Comparison of ENCODE assay signal across 21 mouse cellular contexts in genomic region chr6:67115505-67116303, GRCm38 (mm10).
A peak's percentile ranks its signal among the peaks of the same experiment; 100 is the strongest.
DNase-seq lines count a peak whose midpoint lies in the region; ATAC-seq and TF ChIP-seq lines count a peak whose summit lies in the region.
"Had no signal": no experiment of that assay in that cellular context is flagged by ENCODE, and none has a peak within 500 bp of the region (broad histone marks: within the 10 kb centered on the region; RNA-seq: fewer than 3 reads in every experiment).

No protein-coding gene starts in this region.

- no peak for TF ChIP-seq CTCF in lung, embryonic 14.5 days (IDR thresholded peaks at IDR 0.05; ENCODE audit: low read depth)
- TF ChIP-seq CTCF in E14TG2a.4 (conservative IDR thresholded peaks at IDR 0.05; ENCODE audit: low read length) (no peak), Patski (IDR thresholded peaks at IDR 0.05) (no peak)

- in situ Hi-C loops in Patski (cut with MboI; ENCODE audit: low pct_unique_long_range_greater_than_20kb) = no loop called here

- WGBS in heart, embryonic 12.5 days = 47% methylated on average over 1 of the region's 1 CpGs
- 38% methylated on average over 1 of the region's 1 CpGs for WGBS in lung, embryonic 14.5 days

- H3K27me3 ChIP-seq in heart, embryonic 12.5 days (replicated peaks) = peaks cover 42% of the 10 kb centered on the region
- no peaks in the 10 kb centered on the region for H3K27me3 ChIP-seq in lung, embryonic 14.5 days (ENCODE audit: insufficient read depth, low read length)
- no peaks in the 10 kb centered on the region for H3K27me3 ChIP-seq in E14TG2a.4 (ENCODE audit: insufficient read depth, low read length)
- H3K27me3 ChIP-seq in Patski = no peaks in the 10 kb centered on the region

- ATAC-seq in heart, embryonic 12.5 days (ENCODE audit: insufficient number of reproducible peaks, low FRiP score) = no peak
- ATAC-seq in lung, embryonic 14.5 days (ENCODE audit: insufficient read depth) = no peak; the same call in 1 of the 2 replicates
- peak; percentile 44 for ATAC-seq in Patski
- ATAC-seq: midbrain, embryonic 16.5 days had no signal

- H3K36me3 ChIP-seq in heart, embryonic 12.5 days = no peaks in the 10 kb centered on the region
- no peaks in the 10 kb centered on the region for H3K36me3 ChIP-seq in lung, embryonic 14.5 days (ENCODE audit: insufficient read depth)
- H3K36me3 ChIP-seq in E14TG2a.4 (ENCODE audit: insufficient read depth, low read length) = peaks cover 7% of the 10 kb centered on the region
- H3K36me3 ChIP-seq: embryonic facial prominence, embryonic 12.5 days; heart, embryonic 13.5 days; limb, embryonic 13.5 days had no signal

- H3K4me2 ChIP-seq in heart, embryonic 12.5 days = no peak overlapping the region
- no peak overlapping the region for H3K4me2 ChIP-seq in lung, embryonic 14.5 days
- H3K4me2 ChIP-seq: embryonic facial prominence, embryonic 12.5 days; heart, embryonic 13.5 days; limb, embryonic 13.5 days had no signal

- no peak overlapping the region for H3K9ac ChIP-seq in heart, embryonic 12.5 days
- H3K9ac ChIP-seq in lung, embryonic 14.5 days = no peak overlapping the region
- H3K9ac ChIP-seq: embryonic facial prominence, embryonic 12.5 days; heart, embryonic 13.5 days; limb, embryonic 13.5 days; liver, embryonic 14.5 days had no signal

- H3K27ac ChIP-seq in heart, embryonic 12.5 days (ENCODE audit: poor library complexity, severe bottlenecking) = no peak overlapping the region
- no peak overlapping the region for H3K27ac ChIP-seq in lung, embryonic 14.5 days (ENCODE audit: low read depth)
- H3K27ac ChIP-seq: embryonic facial prominence, embryonic 12.5 days; heart, embryonic 13.5 days; limb, embryonic 13.5 days; liver, embryonic 14.5 days had no signal

- DNase-seq in heart, adult 11 months = peak; percentile 85
- peak; percentile 46 for DNase-seq in lung, embryonic 14.5 days
- no peak for DNase-seq in lung, adult 18-20 months
- DNase-seq in Patski (ENCODE audit: low read depth, low spot score) = no peak
- DNase-seq in kidney, adult 18-20 months = no peak
- no peak for DNase-seq in kidney, adult 9 months
- DNase-seq: adrenal gland, adult 2 months; gastrocnemius, postnatal 14 days; heart, postnatal 4 days; kidney, adult 11 months; kidney, postnatal 25 days; layer of hippocampus, adult 9-11 months; lung, postnatal 4 days; right cerebral cortex, adult 18-20 months had no signal

- no peaks in the 10 kb centered on the region for H3K9me3 ChIP-seq in heart, embryonic 12.5 days (replicated peaks)
- no peaks in the 10 kb centered on the region for H3K9me3 ChIP-seq in lung, embryonic 14.5 days (ENCODE audit: low read depth, low read length)
- no peaks in the 10 kb centered on the region for H3K9me3 ChIP-seq in E14TG2a.4 (ENCODE audit: low read length)
- H3K9me3 ChIP-seq: embryonic facial prominence, embryonic 12.5 days; heart, embryonic 13.5 days; limb, embryonic 13.5 days had no signal

- POLR2A ChIA-PET in Patski (lab: Charles Lee) = interaction anchor here (1.3 kb wide), 1 partner anchor 13 kb away, joined by 3 read pairs; no protein-coding TSS in a partner anchor

- CTCF ChIA-PET in Patski (lab: Charles Lee) = interaction anchor here (1.7 to 3.2 kb wide), 2 partner anchors 8 to 13 kb away, joined by 5 to 12 read pairs; no protein-coding TSS in a partner anchor

- peaks cover 9% of the 10 kb centered on the region; the same call in 1 of the 2 replicates for H3K4me1 ChIP-seq in heart, embryonic 12.5 days (replicated peaks)
- H3K4me1 ChIP-seq in lung, embryonic 14.5 days (ENCODE audit: insufficient read depth) = no peaks in the 10 kb centered on the region
- peaks cover 68% of the 10 kb centered on the region for H3K4me1 ChIP-seq in E14TG2a.4 (replicated peaks; ENCODE audit: low read depth, low read length)
- H3K4me1 ChIP-seq: embryonic facial prominence, embryonic 12.5 days had no signal

- no peak overlapping the region for H3K4me3 ChIP-seq in heart, embryonic 12.5 days
- H3K4me3 ChIP-seq in lung, embryonic 14.5 days (ENCODE audit: low read depth, low read length) = no peak overlapping the region
- 0 out of 2 replicates have a peak overlapping the region, but pooled peaks have one; percentile 10 for H3K4me3 ChIP-seq in E14TG2a.4 (replicated peaks; ENCODE audit: low read length)
- H3K4me3 ChIP-seq: embryonic facial prominence, embryonic 12.5 days; heart, embryonic 13.5 days; limb, embryonic 13.5 days had no signal

Comparison
In these comparisons a context has a peak if more than half of its experiments do, and no peak if none do; other contexts are left out.
1. DNase-seq: peak in heart, adult 11 months (single experiment) and lung, embryonic 14.5 days (single experiment); none in lung, adult 18-20 months (0 of 2), Patski (single experiment), kidney, adult 18-20 months (single experiment) and kidney, adult 9 months (single experiment).